Mouse (Mus musculus): ENCODE data around the gene Lpar3. TPM values are rescaled to one million over a fixed set of nuclear protein-coding genes. Genes with fewer than 3 reads are reported as not detected.

Gene Lpar3
- polyA plus RNA-seq, 1 experiment from 2014 or later, result 0.78 TPM

Other genes starting within 250 kb of the Lpar3 start
- 0.37 and 0.57 TPM in 2 replicates for gene Syde2, start 233.1 kb upstream of the Lpar3 start, polyA plus RNA-seq (2015; fragmentation: Nextera tagmentation; extraction: Ambion mirVana)
- gene Wdr63, start 112.8 kb upstream of the Lpar3 start, polyA plus RNA-seq (2015; fragmentation: Nextera tagmentation; extraction: Ambion mirVana), result 0.40 and 0.70 TPM in 2 replicates
- gene Mcoln3, start 103.5 kb upstream of the Lpar3 start, polyA plus RNA-seq (2015; fragmentation: Nextera tagmentation; extraction: Ambion mirVana), result 0.27 and 0.66 TPM in 2 replicates
- 0.37 and 2.3 TPM in 2 replicates for gene Mcoln2, start 71.1 kb upstream of the Lpar3 start, polyA plus RNA-seq (2015; fragmentation: Nextera tagmentation; extraction: Ambion mirVana)
- 16.7 and 19.3 TPM in 2 replicates for gene Ssx2ip, start 183.7 kb downstream of the Lpar3 start, polyA plus RNA-seq (2015; fragmentation: Nextera tagmentation; extraction: Ambion mirVana)
- gene Ctbs, start 228.8 kb downstream of the Lpar3 start, polyA plus RNA-seq (2015; fragmentation: Nextera tagmentation; extraction: Ambion mirVana), result 5.3 and 5.7 TPM in 2 replicates